Mouse (Mus musculus): ENCODE results near the gene B4galt7. TPM values are rescaled to one million over a fixed set of nuclear protein-coding genes. Genes with fewer than 3 reads are reported as not detected.
A peak's percentile ranks its signal among the peaks of the same experiment; 100 is the strongest.

The B4galt7 gene
- polyA plus RNA-seq, 1 experiment from 2014 or later: 14.3 TPM

GRCm38 (mm10) chr13:55595375-55595774 lies 4.3 kb upstream of the B4galt7 start:
- Histone ChIP-seq H3K4me1 (replicated peaks; ENCODE audit: control insufficient read depth, insufficient read depth, low read length) (no peaks in the 10 kb centered on the region), H3K27me3 (replicated peaks; ENCODE audit: control insufficient read depth, insufficient read depth, low read length) (no peaks in the 10 kb centered on the region), H3K4me3 (ENCODE audit: low read depth, low read length) (no peak overlapping the region), H3K36me3 (ENCODE audit: control insufficient read depth, insufficient read depth) (peaks cover 33% of the 10 kb centered on the region), H3K27ac (ENCODE audit: low read depth, low read length) (no peak overlapping the region), H3K4me2 (replicated peaks; ENCODE audit: low read depth) (no peak overlapping the region), H3K9me3 (ENCODE audit: control insufficient read depth) (no peaks in the 10 kb centered on the region), H3K9ac (ENCODE audit: low read depth, low read length) (no peak overlapping the region)
- no peak for TF ChIP-seq CTCF (IDR thresholded peaks at IDR 0.05; ENCODE audit: low read depth)
- no peak for ATAC-seq
- 90% methylated on average over 12 of the region's 12 CpGs for WGBS

- 98% methylated on average over 12 of the region's 12 CpGs for WGBS
- TF ChIP-seq CTCF (IDR thresholded peaks at IDR 0.05; ENCODE audit: low read depth): no peak
Observed at GRCm38 (mm10) chr13:55596802-55597201, 2.9 kb upstream of the B4galt7 start.

GRCm38 (mm10) chr13:55600657-55601056 lies 961 bp downstream of the B4galt7 start:
- Histone ChIP-seq H3K9me3 (ENCODE audit: control insufficient read depth) (no peaks in the 10 kb centered on the region), H3K4me2 (replicated peaks; ENCODE audit: low read depth) (peak overlapping the region; percentile 73), H3K27me3 (replicated peaks; ENCODE audit: control insufficient read depth, insufficient read depth, low read length) (no peaks in the 10 kb centered on the region), H3K4me3 (ENCODE audit: low read depth, low read length) (peak overlapping the region; percentile 93), H3K36me3 (ENCODE audit: control insufficient read depth, insufficient read depth) (peaks cover 34% of the 10 kb centered on the region), H3K4me1 (replicated peaks; ENCODE audit: control insufficient read depth, insufficient read depth, low read length) (no peaks in the 10 kb centered on the region; the same call in 1 of the 2 replicates), H3K9ac (ENCODE audit: low read depth, low read length) (peak overlapping the region; percentile 86), H3K27ac (ENCODE audit: low read depth, low read length) (0 out of 2 replicates have a peak overlapping the region, but pooled peaks have one; percentile 66)
- ATAC-seq: no peak; the same call in 1 of the 2 replicates
- TF ChIP-seq CTCF (IDR thresholded peaks at IDR 0.05; ENCODE audit: low read depth): no peak
- 14% methylated on average over 9 of the region's 9 CpGs for WGBS

More at GRCm38 (mm10) chr13:55596802-55597201, 2.9 kb upstream of the B4galt7 start:
- no peak overlapping the region for H3K27ac ChIP-seq (ENCODE audit: low read depth, low read length)
- no peaks in the 10 kb centered on the region for H3K9me3 ChIP-seq (ENCODE audit: control insufficient read depth)
- no peak overlapping the region for H3K4me3 ChIP-seq (ENCODE audit: low read depth, low read length)
- ATAC-seq: no peak
- no peaks in the 10 kb centered on the region; the same call in 1 of the 2 replicates for H3K4me1 ChIP-seq (replicated peaks; ENCODE audit: control insufficient read depth, insufficient read depth, low read length)
- peaks cover 33% of the 10 kb centered on the region for H3K36me3 ChIP-seq (ENCODE audit: control insufficient read depth, insufficient read depth)
- H3K9ac ChIP-seq (ENCODE audit: low read depth, low read length): no peak overlapping the region
- H3K4me2 ChIP-seq (replicated peaks; ENCODE audit: low read depth): no peak overlapping the region
- H3K27me3 ChIP-seq (replicated peaks; ENCODE audit: control insufficient read depth, insufficient read depth, low read length): no peaks in the 10 kb centered on the region

- no peaks in the 10 kb centered on the region; the same call in 1 of the 2 replicates for H3K4me1 ChIP-seq (replicated peaks; ENCODE audit: control insufficient read depth, insufficient read depth, low read length)
- 4% methylated on average over 3 of the region's 3 CpGs for WGBS
- ATAC-seq: no peak
- H3K4me3 ChIP-seq (ENCODE audit: low read depth, low read length): no peak overlapping the region
- H3K9me3 ChIP-seq (ENCODE audit: control insufficient read depth): no peaks in the 10 kb centered on the region
- no peak overlapping the region for H3K9ac ChIP-seq (ENCODE audit: low read depth, low read length)
- peak; percentile 89 for TF ChIP-seq CTCF (IDR thresholded peaks at IDR 0.05; ENCODE audit: low read depth)
- no peaks in the 10 kb centered on the region for H3K27me3 ChIP-seq (replicated peaks; ENCODE audit: control insufficient read depth, insufficient read depth, low read length)
- H3K4me2 ChIP-seq (replicated peaks; ENCODE audit: low read depth): peak overlapping the region; percentile 73; the same call in 1 of the 2 replicates
- no peak overlapping the region for H3K27ac ChIP-seq (ENCODE audit: low read depth, low read length)
- H3K36me3 ChIP-seq (ENCODE audit: control insufficient read depth, insufficient read depth): peaks cover 26% of the 10 kb centered on the region
Observed at GRCm38 (mm10) chr13:55601611-55602010, 1.9 kb downstream of the B4galt7 start.

GRCm38 (mm10) chr13:55604606-55605005 lies 4.9 kb downstream of the B4galt7 start:
- 90% methylated on average over 3 of the region's 3 CpGs for WGBS
- H3K9ac ChIP-seq (ENCODE audit: low read depth, low read length): no peak overlapping the region
- no peak overlapping the region for H3K27ac ChIP-seq (ENCODE audit: low read depth, low read length)
- no peaks in the 10 kb centered on the region; the same call in 1 of the 2 replicates for H3K4me1 ChIP-seq (replicated peaks; ENCODE audit: control insufficient read depth, insufficient read depth, low read length)
- peaks cover 43% of the 10 kb centered on the region for H3K36me3 ChIP-seq (ENCODE audit: control insufficient read depth, insufficient read depth)
- no peak overlapping the region for H3K4me2 ChIP-seq (replicated peaks; ENCODE audit: low read depth)
- ATAC-seq: no peak
- no peaks in the 10 kb centered on the region for H3K27me3 ChIP-seq (replicated peaks; ENCODE audit: control insufficient read depth, insufficient read depth, low read length)
- H3K9me3 ChIP-seq (ENCODE audit: control insufficient read depth): no peaks in the 10 kb centered on the region
- H3K4me3 ChIP-seq (ENCODE audit: low read depth, low read length): no peak overlapping the region
- no peak for TF ChIP-seq CTCF (IDR thresholded peaks at IDR 0.05; ENCODE audit: low read depth)

- TF ChIP-seq CTCF (IDR thresholded peaks at IDR 0.05; ENCODE audit: low read depth): no peak
- no peaks in the 10 kb centered on the region for H3K9me3 ChIP-seq (ENCODE audit: control insufficient read depth)
- no peak overlapping the region for H3K4me2 ChIP-seq (replicated peaks; ENCODE audit: low read depth)
- no peak overlapping the region for H3K9ac ChIP-seq (ENCODE audit: low read depth, low read length)
- no peak for ATAC-seq
- H3K27ac ChIP-seq (ENCODE audit: low read depth, low read length): no peak overlapping the region
- no peaks in the 10 kb centered on the region for H3K4me1 ChIP-seq (replicated peaks; ENCODE audit: control insufficient read depth, insufficient read depth, low read length)
- no peak overlapping the region for H3K4me3 ChIP-seq (ENCODE audit: low read depth, low read length)
- WGBS: 80% methylated on average over 10 of the region's 10 CpGs
- H3K36me3 ChIP-seq (ENCODE audit: control insufficient read depth, insufficient read depth): peaks cover 53% of the 10 kb centered on the region
- H3K27me3 ChIP-seq (replicated peaks; ENCODE audit: control insufficient read depth, insufficient read depth, low read length): no peaks in the 10 kb centered on the region
Observed at GRCm38 (mm10) chr13:55606899-55607623, 7.4 kb downstream of the B4galt7 start.
